ENCODE assay signal across 19 mouse cellular contexts in the genomic region with DNA sequence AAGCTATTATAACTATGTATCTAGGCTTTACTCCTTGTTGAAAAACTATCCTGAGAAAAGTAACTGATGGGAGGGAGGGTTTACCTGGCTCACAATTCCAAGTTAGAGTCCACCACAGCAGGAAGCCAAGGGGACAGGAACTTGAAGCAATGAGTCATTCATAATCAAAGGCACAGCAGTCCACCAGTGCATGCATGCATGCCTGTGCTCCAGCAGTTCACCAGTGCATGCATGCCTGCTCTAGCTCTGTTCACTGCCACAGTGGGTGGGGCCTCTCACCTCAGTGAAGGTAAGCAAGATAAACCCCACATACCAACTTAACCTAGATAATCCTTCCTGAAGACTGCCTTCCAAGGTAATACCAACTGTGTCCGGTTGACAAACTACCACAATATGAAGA.
"Had no signal": no experiment of that assay in that cellular context is flagged by ENCODE, and none has a peak within 500 bp of the region (broad histone marks: within the 10 kb centered on the region; RNA-seq: fewer than 3 reads in every experiment).

No protein-coding gene starts in this region.

- DNase-seq: lung, adult 18-20 months; lung, embryonic 14.5 days; lung, postnatal 10 days; lung, postnatal 4 days; midbrain, embryonic 14.5 days; retina, postnatal 1 day; right cerebral cortex, adult 18-20 months; right cerebral cortex, postnatal 25 days; right cerebral cortex, postnatal 4 days; spleen, adult 18-20 months; thymus, adult 18-20 months; thymus, postnatal 14 days; thymus, postnatal 36 days had no signal

- H3K36me3 ChIP-seq: midbrain, embryonic 10.5 days; midbrain, embryonic 12.5 days; neural tube, embryonic 13.5 days; neural tube, embryonic 15.5 days had no signal

- H3K27ac ChIP-seq: midbrain, embryonic 10.5 days; midbrain, embryonic 12.5 days; neural tube, embryonic 13.5 days; neural tube, embryonic 15.5 days had no signal

- H3K9ac ChIP-seq: lung, embryonic 14.5 days; midbrain, embryonic 12.5 days; neural tube, embryonic 13.5 days; neural tube, embryonic 15.5 days had no signal

- H3K27me3 ChIP-seq: midbrain, embryonic 12.5 days; neural tube, embryonic 13.5 days; neural tube, embryonic 15.5 days had no signal

- ATAC-seq: midbrain, embryonic 16.5 days had no signal

- H3K4me3 ChIP-seq: midbrain, embryonic 10.5 days; midbrain, embryonic 12.5 days; myocyte; neural tube, embryonic 13.5 days; neural tube, embryonic 15.5 days had no signal

- H3K9me3 ChIP-seq: midbrain, embryonic 10.5 days; midbrain, embryonic 12.5 days; neural tube, embryonic 13.5 days; neural tube, embryonic 15.5 days had no signal

- H3K4me2 ChIP-seq: lung, embryonic 14.5 days; midbrain, embryonic 12.5 days; neural tube, embryonic 13.5 days; neural tube, embryonic 15.5 days had no signal
